Mouse (Mus musculus) WW6 (cell line): ENCODE results near the gene Pskh1.

Source experiments
- DNase-seq: peaks from one replicate; pipeline ENCODE4 v3.0.0-alpha.2; 2013; ENCODE audit warnings: low read depth, low spot score

The Pskh1 gene

GRCm38 (mm10) chr8:105900180-105900940 is at the start of gene Pskh1:
Gene Pskh1, plus strand, starts transcription at chr8:105900441.
- DNase-seq: peak; percentile 92

- no peak for DNase-seq
These were observed 49.6 kb upstream of the Pskh1 start for GRCm38 (mm10) chr8:105850611-105851010.

- peak; percentile 93 for DNase-seq
These were observed 48.5 kb upstream of the Pskh1 start for GRCm38 (mm10) chr8:105851651-105852143.

GRCm38 (mm10) chr8:105852146-105852729 is 48.0 kb upstream of the Pskh1 start:
- DNase-seq: no peak

GRCm38 (mm10) chr8:105853178-105853577 is 47.1 kb upstream of the Pskh1 start, which contains the start of gene Cenpt:
Gene Cenpt, minus strand, starts transcription at chr8:105853278.
- no peak for DNase-seq

- DNase-seq: no peak
These were observed 45.9 kb upstream of the Pskh1 start for GRCm38 (mm10) chr8:105854303-105854702.

- peak; percentile 89 for DNase-seq
These were observed 45.5 kb upstream of the Pskh1 start, which contains the start of gene Thap11 for GRCm38 (mm10) chr8:105854715-105855216. Gene Thap11, plus strand, starts transcription at chr8:105855132.

- no peak for DNase-seq
These were observed 44.7 kb upstream of the Pskh1 start for GRCm38 (mm10) chr8:105855248-105856167.

GRCm38 (mm10) chr8:105856168-105856835 is 43.9 kb upstream of the Pskh1 start:
- no peak for DNase-seq

GRCm38 (mm10) chr8:105858495-105858894 is 41.7 kb upstream of the Pskh1 start:
- DNase-seq: no peak

- no peak for DNase-seq
These were observed 40.9 kb upstream of the Pskh1 start for GRCm38 (mm10) chr8:105859314-105859713.

- peak; percentile 100 for DNase-seq
These were observed 39.9 kb upstream of the Pskh1 start, which contains the start of gene Nutf2 for GRCm38 (mm10) chr8:105860143-105860981. Gene Nutf2, plus strand, starts transcription at chr8:105860580.

- DNase-seq: no peak
These were observed 38.3 kb upstream of the Pskh1 start for GRCm38 (mm10) chr8:105861951-105862350.

GRCm38 (mm10) chr8:105866364-105867029 is 33.7 kb upstream of the Pskh1 start:
- DNase-seq: no peak

GRCm38 (mm10) chr8:105874301-105874700 is 25.9 kb upstream of the Pskh1 start:
- no peak for DNase-seq

GRCm38 (mm10) chr8:105880754-105881520 is 19.3 kb upstream of the Pskh1 start, which contains the start of gene Edc4:
Gene Edc4, plus strand, starts transcription at chr8:105880881.
- DNase-seq: peak; percentile 75

GRCm38 (mm10) chr8:105889756-105890465 is 10.3 kb upstream of the Pskh1 start:
- DNase-seq: no peak

GRCm38 (mm10) chr8:105890870-105891269 is 9.4 kb upstream of the Pskh1 start:
- no peak for DNase-seq
